Mouse (Mus musculus) limb, embryonic 14.5 days (tissue): ENCODE data around the gene Iqcf3. TPM values are rescaled to one million over a fixed set of nuclear protein-coding genes. Genes with fewer than 3 reads are reported as not detected.
A peak's percentile ranks its signal among the peaks of the same experiment; 100 is the strongest.
"Not testable (repeated sequence)": the region's sequence is repeated elsewhere in the genome, so short reads cannot be mapped to it uniquely, and the experiment has no call there.

Experiments used
- ATAC-seq: fragments of 200-750 bp; cut with Nextera tagmentation; 2 replicates; pipeline ENCODE4 v1.8.0; 2017; ENCODE audit warnings: low read depth, moderate number of reproducible peaks, moderate TSS enrichment; ENCODE audit not compliant: low FRiP score
- DNase-seq: peaks from one replicate; pipeline ENCODE4 v3.0.0-alpha.2; 2015; ENCODE audit warnings: low spot score
- H3K27ac ChIP-seq: fragments of 300-500 bp; sonication (generic); replicated peaks from 2 replicates; pipeline ENCODE4 v1.5.1; 2014; ENCODE audit warnings: low read depth, mild to moderate bottlenecking, low read length, moderate library complexity, mixed read lengths
- H3K27me3 ChIP-seq: fragments of 300-500 bp; sonication (generic); 2 replicates; pipeline ENCODE4 v1.6.1; 2014; ENCODE audit warnings: low read length, mixed read lengths; ENCODE audit not compliant: control insufficient read depth, insufficient read depth
- H3K36me3 ChIP-seq: fragments of 300-500 bp; sonication (generic); 2 replicates; pipeline ENCODE4 v1.6.1; 2014; ENCODE audit warnings: mild to moderate bottlenecking, low read length, moderate library complexity, mixed read lengths; ENCODE audit not compliant: control insufficient read depth, insufficient read depth
- H3K4me1 ChIP-seq: fragments of 300-500 bp; sonication (generic); 2 replicates; pipeline ENCODE4 v1.6.1; 2014; ENCODE audit warnings: antibody characterized with exemption, low read length, mixed read lengths; ENCODE audit not compliant: control insufficient read depth, insufficient read depth
- H3K4me2 ChIP-seq: fragments of 300-500 bp; sonication (generic); replicated peaks from 2 replicates; pipeline ENCODE4 v1.6.1; 2014; ENCODE audit warnings: low read depth, mild to moderate bottlenecking, low read length, moderate library complexity; ENCODE audit not compliant: severe bottlenecking
- H3K4me3 ChIP-seq: fragments of 300-500 bp; sonication (generic); replicated peaks from 2 replicates; pipeline ENCODE4 v1.5.1; 2014; ENCODE audit warnings: low read length
- H3K9ac ChIP-seq: fragments of 300-500 bp; sonication (generic); 2 replicates; pipeline ENCODE4 v1.6.1; 2014; ENCODE audit warnings: mild to moderate bottlenecking, low read depth, low read length, moderate library complexity; ENCODE audit not compliant: severe bottlenecking
- H3K9me3 ChIP-seq: fragments of 300-500 bp; sonication (generic); 2 replicates; pipeline ENCODE4 v1.6.1; 2016; ENCODE audit warnings: low read length; ENCODE audit not compliant: control insufficient read depth
- POLR2A ChIP-seq: fragments of 200-500 bp; IDR thresholded peaks from 2 replicates; pipeline ENCODE4 v1.8.0; 2012; ENCODE audit warnings: inconsistent platforms, mild to moderate bottlenecking, moderate library complexity, borderline replicate concordance; ENCODE audit not compliant: insufficient read depth, insufficient read length; ENCODE audit errors: extremely low read depth
- WGBS: fragments of 180-500 bp; shearing (Covaris S2); extraction: QIAGEN DNeasy Blood & Tissue Kit; methylation state at CpG from one replicate; pipeline ENCODE4 v1.1.7; 2014; 5-methylcytosine and 5-hydroxymethylcytosine counted together
- polyA plus RNA-seq, 2 experiments: library from polyadenylated mRNA; depleted of rRNA in 1 of 2; stranded (reverse) in 1 of 2; unstranded in 1 of 2; fragments of >200 nt; fragmentation: Nextera tagmentation in 1 of 2; extraction: Ambion mirVana in 1 of 2; gene quantifications; 2 replicates each; pipeline versions ENCODE4 v1.2.1 to v1.2.3; 2012 to 2014

The Iqcf3 gene
- not detected in 2 replicates for polyA plus RNA-seq (2012; rRNA removed)
- not detected in 2 replicates for polyA plus RNA-seq (2014; fragmentation: Nextera tagmentation; extraction: Ambion mirVana)

DNA sequence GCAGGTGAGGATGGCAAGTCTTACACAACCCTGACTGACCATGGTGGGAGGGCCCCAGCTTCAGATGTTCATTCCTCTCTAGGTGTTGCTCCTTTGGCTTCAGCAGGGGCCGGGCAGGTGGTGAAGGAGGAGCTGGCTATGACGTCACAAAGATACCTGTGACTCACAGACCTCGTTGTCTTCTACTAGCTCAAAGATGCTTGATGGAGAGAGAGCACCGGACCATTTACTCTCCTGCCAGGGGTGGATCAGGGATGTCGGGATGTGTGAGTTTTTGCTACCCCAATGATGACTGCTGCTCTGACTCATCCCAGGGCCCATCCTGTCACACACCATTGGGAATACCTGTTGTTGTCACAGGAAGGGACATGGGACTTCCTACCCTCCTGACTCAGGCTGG is at the start of gene Iqcf3:
Iqcf3 (minus strand) TSS at position 101 of the 400 bp plus-strand sequence.
- ATAC-seq (no peak), DNase-seq (no peak)
- no peak for TF ChIP-seq POLR2A
- Histone ChIP-seq H3K36me3 (no peaks in the 10 kb centered on the region), H3K4me1 (no peaks in the 10 kb centered on the region), H3K4me2 (no peak within 1 kb of the TSS), H3K4me3 (no peak within 1 kb of the TSS), H3K27me3 (no peaks in the 10 kb centered on the region), H3K9me3 (no peaks in the 10 kb centered on the region), H3K9ac (no peak within 1 kb of the TSS), H3K27ac (no peak within 1 kb of the TSS)
- WGBS = 91% methylated on average over 5 of the region's 5 CpGs

DNA sequence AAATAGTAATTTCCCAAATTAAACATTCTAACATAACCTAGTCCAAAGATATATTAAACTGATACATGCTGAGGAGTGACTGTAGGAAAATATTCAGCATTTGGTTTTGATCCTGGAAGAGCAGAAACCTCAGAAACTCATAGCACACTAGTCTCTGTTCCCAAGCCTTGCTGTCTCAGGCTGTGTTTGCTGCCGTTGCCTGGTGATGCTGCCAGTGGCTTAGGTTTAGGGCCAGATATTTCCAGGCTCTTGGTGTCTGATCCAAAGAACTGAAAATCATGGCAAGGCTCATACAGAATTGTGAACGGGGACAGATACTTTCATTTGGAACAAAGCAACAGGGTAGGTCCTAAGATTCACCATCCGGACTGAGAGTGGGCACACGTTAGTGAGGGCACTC is 49.3 kb upstream of the Iqcf3 start:
- TF ChIP-seq POLR2A = no peak
- no peak for DNase-seq
- Histone ChIP-seq H3K27ac (no peak overlapping the region), H3K4me1 (no peaks in the 10 kb centered on the region), H3K27me3 (no peaks in the 10 kb centered on the region), H3K36me3 (no peaks in the 10 kb centered on the region), H3K4me2 (no peak overlapping the region), H3K9me3 (no peaks in the 10 kb centered on the region), H3K9ac (no peak overlapping the region), H3K4me3 (no peak overlapping the region)
- WGBS = 86% methylated on average over 4 of the region's 4 CpGs
- no peak for ATAC-seq

DNA sequence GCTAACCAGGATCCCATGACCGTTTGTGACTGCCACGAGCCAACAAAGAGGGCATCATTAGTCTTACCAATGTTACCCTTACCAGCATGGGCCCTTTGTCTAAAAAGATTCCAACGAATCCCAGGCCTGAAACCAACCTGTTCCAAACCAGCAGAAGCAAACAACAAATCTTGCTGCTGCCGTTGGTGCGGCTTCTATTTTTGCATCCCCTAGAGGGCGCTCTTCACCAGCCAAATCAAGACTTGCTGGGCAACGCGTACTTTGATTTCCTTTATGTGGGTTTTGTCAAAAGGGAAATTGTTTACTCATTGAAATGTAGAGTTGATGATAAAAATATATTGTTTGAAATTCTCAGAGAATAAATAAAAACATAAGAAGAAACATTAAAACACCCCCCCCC is 39.1 kb upstream of the Iqcf3 start:
- Histone ChIP-seq H3K4me2 (no peak overlapping the region), H3K4me3 (no peak overlapping the region), H3K27ac (no peak overlapping the region), H3K9me3 (no peaks in the 10 kb centered on the region), H3K4me1 (no peaks in the 10 kb centered on the region), H3K36me3 (no peaks in the 10 kb centered on the region), H3K27me3 (no peaks in the 10 kb centered on the region), H3K9ac (no peak overlapping the region)
- TF ChIP-seq POLR2A = no peak
- WGBS = 30% methylated on average over 8 of the region's 8 CpGs
- peak; percentile 9 for DNase-seq
- ATAC-seq = no peak

DNA sequence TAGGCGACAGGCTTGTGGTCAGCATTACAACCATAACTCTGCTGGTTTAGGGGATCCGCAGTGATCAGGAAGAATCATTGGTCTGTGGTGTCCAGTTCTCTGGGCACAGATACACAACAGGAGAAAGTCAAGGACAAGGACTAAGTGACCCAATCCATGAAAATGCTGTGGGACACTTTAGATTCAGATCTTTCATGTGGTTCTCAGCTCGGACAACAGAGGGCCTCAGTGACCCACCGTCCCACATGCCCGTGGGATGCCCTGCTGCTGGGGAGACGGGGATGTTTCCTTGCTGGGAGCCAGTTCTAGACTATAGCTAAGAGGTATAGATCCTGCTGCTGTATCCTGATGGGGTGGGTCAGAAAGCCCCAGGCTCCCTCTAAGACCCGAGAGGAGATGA is 37.0 kb upstream of the Iqcf3 start:
- ATAC-seq (no peak), DNase-seq (no peak)
- H3K9me3 ChIP-seq = no peaks in the 10 kb centered on the region
- H3K9ac ChIP-seq = no peak overlapping the region
- H3K4me1 ChIP-seq = no peaks in the 10 kb centered on the region
- H3K27ac ChIP-seq = no peak overlapping the region
- H3K4me3 ChIP-seq = no peak overlapping the region
- 45% methylated on average over 7 of the region's 7 CpGs for WGBS
- no peaks in the 10 kb centered on the region for H3K36me3 ChIP-seq
- no peak overlapping the region for H3K4me2 ChIP-seq
- no peaks in the 10 kb centered on the region for H3K27me3 ChIP-seq
- no peak for TF ChIP-seq POLR2A

DNA sequence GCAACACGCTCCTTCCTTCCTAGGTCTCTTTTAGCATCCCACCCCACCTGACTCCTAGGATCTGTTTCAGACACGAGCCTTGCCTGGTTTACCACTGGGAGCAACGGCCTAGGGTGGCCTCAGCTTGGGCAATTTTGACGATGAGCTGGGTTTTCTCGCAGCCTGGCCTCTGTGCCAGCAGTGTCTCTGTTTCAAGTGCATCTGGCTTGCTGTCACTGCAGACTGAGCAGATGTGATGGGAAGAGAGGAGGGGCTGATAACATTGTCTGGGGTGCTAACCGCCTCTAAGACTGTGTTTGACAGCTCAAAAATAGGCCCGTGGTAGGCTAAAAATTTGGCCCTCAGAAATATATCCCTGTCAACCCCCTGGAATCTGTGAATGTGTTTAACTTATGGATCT is 34.4 kb upstream of the Iqcf3 start:
- H3K4me3 ChIP-seq = no peak overlapping the region
- 0 out of 2 replicates have a peak overlapping the region, but pooled peaks have one; percentile 21 for H3K9ac ChIP-seq
- H3K4me1 ChIP-seq = no peaks in the 10 kb centered on the region
- H3K9me3 ChIP-seq = no peaks in the 10 kb centered on the region
- no peak for ATAC-seq
- TF ChIP-seq POLR2A = no peak
- H3K36me3 ChIP-seq = no peaks in the 10 kb centered on the region
- DNase-seq = no peak
- H3K4me2 ChIP-seq = no peak overlapping the region
- WGBS = 61% methylated on average over 7 of the region's 7 CpGs
- no peak overlapping the region for H3K27ac ChIP-seq
- no peaks in the 10 kb centered on the region for H3K27me3 ChIP-seq

DNA sequence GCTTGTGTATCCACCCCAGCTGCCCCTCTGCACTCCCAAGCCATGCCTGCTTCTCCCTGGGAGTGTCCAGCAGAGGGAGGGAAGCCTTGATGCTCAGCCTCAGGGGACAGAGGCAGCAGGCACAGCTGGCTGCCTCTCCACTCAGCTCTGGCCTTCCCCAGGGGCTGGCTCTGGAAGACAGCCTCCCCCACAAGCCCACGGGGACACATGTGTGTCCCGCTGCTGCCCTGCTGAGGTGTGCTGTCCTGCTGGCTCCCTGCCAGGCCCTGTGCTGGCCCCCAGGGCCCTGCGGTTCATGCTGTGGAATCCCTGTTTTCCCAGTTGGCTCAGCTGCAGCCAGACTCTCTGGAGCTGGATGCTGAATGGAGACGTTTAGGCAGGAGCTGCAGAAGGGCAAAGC is 34.0 kb upstream of the Iqcf3 start:
- not testable (repeated sequence) for H3K4me1 ChIP-seq, H3K4me2 ChIP-seq, H3K9me3 ChIP-seq, H3K36me3 ChIP-seq, H3K27ac ChIP-seq, ATAC-seq, H3K27me3 ChIP-seq, H3K4me3 ChIP-seq, DNase-seq
- H3K9ac ChIP-seq = 0 out of 2 replicates have a peak overlapping the region, but pooled peaks have one; percentile 21
- 0% methylated on average over 4 of the region's 4 CpGs for WGBS
